Mouse (Mus musculus) hindbrain, postnatal 0 days (tissue): Measurements from ENCODE around the gene Zfp84. TPM values are rescaled to one million over a fixed set of nuclear protein-coding genes. Genes with fewer than 3 reads are reported as not detected.

Source experiments
- ATAC-seq: fragments of 200-750 bp; cut with Nextera tagmentation; 2 replicates; pipeline ENCODE4 v1.8.0; 2017; ENCODE audit warnings: mild to moderate bottlenecking, moderate TSS enrichment, moderate library complexity
- DNase-seq: peaks from one replicate; pipeline ENCODE4 v3.0.0-alpha.2; 2015; ENCODE audit warnings: low spot score
- H3K27ac ChIP-seq: fragments of 300-500 bp; sonication (generic); 2 replicates; pipeline ENCODE4 v1.5.1; 2014; ENCODE audit warnings: mild to moderate bottlenecking
- H3K27me3 ChIP-seq: fragments of 300-500 bp; sonication (generic); 2 replicates; pipeline ENCODE4 v1.6.1; 2014; ENCODE audit warnings: low read length, mixed read lengths; ENCODE audit not compliant: insufficient read depth
- H3K36me3 ChIP-seq: fragments of 300-500 bp; sonication (generic); 2 replicates; pipeline ENCODE4 v1.6.1; 2014; ENCODE audit warnings: low read length, mixed read lengths; ENCODE audit not compliant: insufficient read depth
- H3K4me1 ChIP-seq: fragments of 300-500 bp; sonication (generic); 2 replicates; pipeline ENCODE4 v1.6.1; 2014; ENCODE audit warnings: antibody characterized with exemption, low read length, mixed read lengths; ENCODE audit not compliant: insufficient read depth
- H3K4me2 ChIP-seq: fragments of 300-500 bp; sonication (generic); 2 replicates; pipeline ENCODE4 v1.6.1; 2014; ENCODE audit warnings: low read depth, mild to moderate bottlenecking, low read length, moderate library complexity, mixed read lengths
- H3K4me3 ChIP-seq: fragments of 300-500 bp; sonication (generic); 2 replicates; pipeline ENCODE4 v1.5.1; 2014; ENCODE audit warnings: low read length
- H3K9ac ChIP-seq: fragments of 300-500 bp; sonication (generic); replicated peaks from 2 replicates; pipeline ENCODE4 v1.6.1; 2014; ENCODE audit warnings: mild to moderate bottlenecking, low read length, moderate library complexity, mixed read lengths
- H3K9me3 ChIP-seq: fragments of 300-500 bp; sonication (generic); 2 replicates; pipeline ENCODE4 v1.6.1; 2016; ENCODE audit warnings: low read length, mixed read lengths
- CTCF ChIP-seq: IDR thresholded peaks from 2 replicates; pipeline ENCODE4 v1.5.1; 2016; ENCODE audit warnings: antibody characterized with exemption, control low read depth, low read depth
- WGBS: fragments of 180-500 bp; shearing (Covaris S2); extraction: QIAGEN DNeasy Blood & Tissue Kit; methylation state at CpG from one replicate; pipeline ENCODE4 v1.1.7; 2014; 5-methylcytosine and 5-hydroxymethylcytosine counted together
- polyA plus RNA-seq: library from polyadenylated mRNA; unstranded; fragments of >200 nt; fragmentation: Nextera tagmentation; extraction: Ambion mirVana; gene quantifications from 2 replicates; pipeline ENCODE4 v1.2.1, GENCODE M21; 2015
- total RNA-seq: library from RNA; depleted of rRNA; stranded (reverse); fragments of >200 nt; gene quantifications from 2 replicates; pipeline ENCODE4 v1.2.3, GENCODE M21; 2014

The Zfp84 gene
- total and polyA plus RNA-seq, 2 experiments from 2014 or later, result 5.8 to 11.4 TPM

DNA sequence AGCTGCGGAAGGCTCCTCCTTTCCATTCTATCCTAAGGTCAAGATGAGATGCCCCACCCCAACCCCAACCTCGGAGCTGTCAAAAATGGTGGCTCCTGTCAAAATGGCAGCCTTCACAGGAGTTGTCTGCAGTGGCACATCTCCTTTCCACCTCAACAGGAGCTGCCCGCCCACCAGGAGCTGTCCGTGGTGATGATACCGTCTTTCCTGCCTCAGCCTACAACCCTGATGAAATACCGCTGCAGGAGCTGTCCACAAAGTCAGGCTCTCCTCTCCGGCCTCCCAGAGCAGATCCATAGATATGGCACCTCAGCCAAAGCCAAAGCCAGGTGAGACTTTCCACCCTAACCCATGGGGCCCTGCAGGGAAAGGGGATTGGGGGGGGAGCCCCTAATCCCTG is 3.6 kb upstream of the Zfp84 start:
- TF ChIP-seq CTCF, result no peak
- WGBS, result 83% methylated on average over 7 of the region's 7 CpGs
- H3K27ac ChIP-seq, result no peak overlapping the region
- no peaks in the 10 kb centered on the region for H3K36me3 ChIP-seq
- DNase-seq, result no peak
- no peak for ATAC-seq
- no peak overlapping the region for H3K9ac ChIP-seq
- no peaks in the 10 kb centered on the region for H3K4me1 ChIP-seq
- H3K27me3 ChIP-seq, result no peaks in the 10 kb centered on the region
- no peak overlapping the region for H3K4me2 ChIP-seq
- H3K9me3 ChIP-seq, result no peaks in the 10 kb centered on the region
- H3K4me3 ChIP-seq, result no peak overlapping the region

DNA sequence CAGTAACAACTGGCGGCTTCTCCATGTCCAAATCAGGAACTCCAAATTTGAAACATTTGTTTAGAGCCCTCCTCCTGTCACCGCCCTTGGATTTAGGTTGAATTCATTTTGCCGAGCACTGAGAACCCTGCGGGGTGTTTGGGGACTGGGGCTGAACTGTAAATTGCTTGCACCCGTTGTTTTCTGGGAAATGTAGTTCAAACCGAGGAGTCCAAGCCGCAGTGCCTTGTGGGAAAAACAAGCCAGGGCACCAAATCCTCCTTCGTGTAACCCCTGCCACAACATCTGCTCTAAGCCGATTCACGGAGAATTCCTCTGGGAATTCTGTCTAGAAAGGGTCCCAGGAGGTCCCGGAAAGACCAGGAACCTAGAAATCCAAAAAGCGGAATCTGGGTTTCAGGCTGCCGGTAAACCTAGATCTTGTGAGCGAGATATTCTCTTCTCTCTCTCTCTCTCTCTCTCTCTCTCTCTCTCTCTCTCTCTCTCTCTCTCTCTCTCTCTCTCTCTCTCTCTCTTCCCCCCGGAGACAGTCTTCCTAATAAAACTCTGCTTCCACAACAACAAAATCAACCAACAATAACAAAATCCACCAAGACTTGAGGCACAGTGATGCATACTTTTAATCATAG is 1.2 kb upstream of the Zfp84 start:
- Histone ChIP-seq H3K9me3 (no peaks in the 10 kb centered on the region), H3K27ac (peak overlapping the region; percentile 67), H3K36me3 (peaks cover 6% of the 10 kb centered on the region; the same call in 1 of the 2 replicates), H3K4me1 (no peaks in the 10 kb centered on the region), H3K9ac (peak overlapping the region; percentile 47), H3K4me3 (peak overlapping the region; percentile 77), H3K27me3 (no peaks in the 10 kb centered on the region), H3K4me2 (peak overlapping the region; percentile 78)
- ATAC-seq (peak; percentile 72), DNase-seq (peak; percentile 92)
- TF ChIP-seq CTCF, result no peak
- under 1% methylated on average over 15 of the region's 15 CpGs for WGBS

DNA sequence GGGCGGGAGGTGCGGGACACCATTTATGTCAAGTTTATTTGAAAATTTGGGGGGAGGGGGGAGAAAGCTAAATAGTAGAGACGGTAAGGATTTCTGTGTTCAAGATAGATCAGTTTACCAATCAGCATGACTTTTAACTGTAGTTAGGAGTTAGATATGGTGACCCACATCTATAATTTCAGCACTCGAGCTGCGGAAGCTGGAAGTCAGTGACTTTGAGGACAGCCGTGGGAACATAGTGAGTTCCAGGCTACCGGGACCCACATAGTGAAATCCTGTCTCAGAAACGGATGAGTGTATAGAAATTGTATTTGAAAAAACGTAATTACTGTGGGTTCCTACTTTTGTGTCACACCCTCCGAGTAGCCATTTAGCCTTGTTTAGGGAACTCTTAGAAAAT is 628 bp downstream of the Zfp84 start:
- peak overlapping the region; percentile 78 for H3K4me2 ChIP-seq
- peak overlapping the region; percentile 67 for H3K9ac ChIP-seq
- DNase-seq (no peak), ATAC-seq (no peak)
- H3K4me3 ChIP-seq, result peak overlapping the region; percentile 77
- no peak for TF ChIP-seq CTCF
- no peaks in the 10 kb centered on the region for H3K27me3 ChIP-seq
- WGBS, result 7% methylated on average over 10 of the region's 10 CpGs
- H3K9me3 ChIP-seq, result no peaks in the 10 kb centered on the region
- no peaks in the 10 kb centered on the region for H3K4me1 ChIP-seq
- peak overlapping the region; percentile 67; the same call in 1 of the 2 replicates for H3K27ac ChIP-seq
- peaks cover 13% of the 10 kb centered on the region; the same call in 1 of the 2 replicates for H3K36me3 ChIP-seq

DNA sequence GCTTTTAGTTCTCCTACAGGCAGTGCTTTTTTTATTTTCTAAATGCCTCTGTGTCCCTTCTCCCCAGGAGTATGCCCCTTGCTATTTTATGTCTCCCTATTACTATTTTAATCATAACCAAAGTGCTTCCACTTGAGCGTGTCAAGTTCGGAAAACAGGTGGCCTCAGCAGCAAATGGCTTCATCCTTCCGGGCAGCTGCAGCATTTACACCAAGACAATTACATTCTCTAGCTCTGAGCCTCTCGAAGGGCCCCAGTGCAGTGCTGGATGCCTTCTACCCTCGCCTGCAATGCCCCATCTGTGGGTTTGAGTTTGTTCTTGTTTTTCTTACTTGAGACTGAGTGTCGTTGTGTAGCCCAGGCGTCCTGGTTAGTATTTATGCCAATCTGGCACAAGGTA is 5.2 kb downstream of the Zfp84 start:
- Histone ChIP-seq H3K36me3 (peaks cover 43% of the 10 kb centered on the region), H3K27me3 (no peaks in the 10 kb centered on the region), H3K27ac (no peak overlapping the region), H3K4me2 (no peak overlapping the region), H3K4me1 (no peaks in the 10 kb centered on the region), H3K4me3 (no peak overlapping the region), H3K9me3 (no peaks in the 10 kb centered on the region), H3K9ac (no peak overlapping the region)
- TF ChIP-seq CTCF, result no peak
- ATAC-seq, result no peak
- WGBS, result 88% methylated on average over 7 of the region's 7 CpGs
- no peak for DNase-seq

DNA sequence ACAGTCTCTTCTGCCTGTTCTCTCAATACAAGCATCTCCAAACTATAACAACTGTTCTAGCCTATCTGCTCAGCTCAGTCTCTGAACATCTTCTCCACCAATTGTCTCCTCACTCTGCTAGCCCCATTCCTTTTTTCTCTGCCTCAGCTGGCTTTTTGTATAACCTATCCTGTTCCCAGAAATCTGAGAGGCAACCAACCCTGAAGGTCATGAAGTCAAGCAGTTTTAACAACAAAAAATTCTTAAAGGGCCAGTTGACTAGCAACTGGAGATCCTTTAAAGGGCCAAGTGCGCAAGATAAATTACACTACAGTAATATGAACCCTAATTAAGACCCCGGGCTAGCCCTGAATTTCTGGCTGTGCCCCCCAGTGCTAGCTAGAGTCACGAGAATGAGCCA is 6.0 kb downstream of the Zfp84 start:
- ATAC-seq (no peak), DNase-seq (no peak)
- Histone ChIP-seq H3K4me3 (no peak overlapping the region), H3K4me1 (no peaks in the 10 kb centered on the region), H3K9ac (no peak overlapping the region), H3K27ac (no peak overlapping the region), H3K27me3 (no peaks in the 10 kb centered on the region), H3K36me3 (peaks cover 50% of the 10 kb centered on the region), H3K9me3 (no peaks in the 10 kb centered on the region), H3K4me2 (no peak overlapping the region)
- 80% methylated on average over 3 of the region's 3 CpGs for WGBS
- TF ChIP-seq CTCF, result no peak

DNA sequence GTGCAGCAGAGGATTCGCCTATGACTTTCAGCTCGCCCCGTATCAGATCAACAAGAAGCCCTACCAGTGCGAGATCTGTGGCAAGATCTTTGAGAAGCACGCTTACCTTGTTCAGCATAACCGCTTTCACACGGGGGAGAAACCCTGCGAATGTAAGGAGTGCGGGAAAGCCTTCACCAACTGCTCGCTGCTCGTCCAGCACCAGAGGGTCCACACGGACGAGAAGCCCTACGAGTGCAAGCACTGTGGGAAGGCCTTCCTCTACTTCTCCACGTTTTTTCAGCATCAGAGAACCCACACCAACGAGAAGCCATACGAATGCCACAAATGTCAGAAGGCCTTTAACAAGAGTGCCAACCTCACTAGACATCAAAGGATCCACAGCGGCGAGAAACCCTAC is 8.2 kb downstream of the Zfp84 start:
- TF ChIP-seq CTCF, result no peak
- ATAC-seq (no peak), DNase-seq (no peak)
- Histone ChIP-seq H3K9ac (no peak overlapping the region), H3K9me3 (no peaks in the 10 kb centered on the region), H3K4me3 (no peak overlapping the region), H3K27me3 (no peaks in the 10 kb centered on the region), H3K4me1 (no peaks in the 10 kb centered on the region), H3K27ac (no peak overlapping the region), H3K4me2 (no peak overlapping the region), H3K36me3 (peaks cover 53% of the 10 kb centered on the region)
- WGBS, result 98% methylated on average over 19 of the region's 19 CpGs

DNA sequence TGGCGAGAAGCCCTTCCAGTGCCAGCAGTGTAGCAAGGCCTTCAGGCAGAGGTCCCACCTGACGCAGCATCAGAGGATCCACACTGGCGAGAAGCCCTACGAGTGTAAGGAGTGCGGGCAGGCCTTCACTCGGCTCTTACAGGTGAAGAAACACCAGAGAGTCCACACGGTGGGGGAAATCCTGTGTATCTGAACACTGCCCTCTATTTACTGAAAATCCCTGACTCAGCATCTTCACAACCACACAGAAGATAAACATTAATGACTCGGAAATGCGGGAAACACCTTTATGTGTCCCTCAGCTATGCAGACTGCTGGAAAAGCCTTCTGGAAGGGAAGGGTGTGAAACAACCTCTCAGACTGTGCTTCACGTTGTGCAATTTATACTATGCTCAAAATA is 9.0 kb downstream of the Zfp84 start:
- DNase-seq (no peak), ATAC-seq (no peak)
- Histone ChIP-seq H3K4me3 (no peak overlapping the region), H3K27me3 (no peaks in the 10 kb centered on the region), H3K9me3 (no peaks in the 10 kb centered on the region), H3K36me3 (peaks cover 46% of the 10 kb centered on the region), H3K9ac (no peak overlapping the region), H3K4me2 (no peak overlapping the region), H3K27ac (no peak overlapping the region), H3K4me1 (no peaks in the 10 kb centered on the region)
- 94% methylated on average over 10 of the region's 10 CpGs for WGBS
- no peak for TF ChIP-seq CTCF
